Mouse (Mus musculus) adrenal gland, adult 18-20 months (tissue): ENCODE results near the gene Ythdc1. TPM values are rescaled to one million over a fixed set of nuclear protein-coding genes. Genes with fewer than 3 reads are reported as not detected.

Experiments
- DNase-seq, 2 experiments: peaks; one replicate each; pipeline ENCODE4 v3.0.0; 2021 to 2022; ENCODE audit warnings: low spot score in 2 of 2
- total RNA-seq, 2 experiments: library from RNA; stranded (reverse); gene quantifications; 1 replicate in 1 of 2; 2 replicates in 1 of 2; pipeline ENCODE4 v1.2.3; 2021

Gene Ythdc1
- total RNA-seq, 2 experiments from 2014 or later: 58.3 to 72.1 TPM

- no peak for DNase-seq
These were observed 67.9 kb downstream of the Ythdc1 start for GRCm38 (mm10) chr5:86871877-86872276.

Other genes with a start within 250 kb of the Ythdc1 start
- not detected for gene Tmprss11f, start 171.8 kb upstream of the Ythdc1 start, total RNA-seq
- not detected for gene Tmprss11b, start 127.9 kb upstream of the Ythdc1 start, total RNA-seq
- not detected for gene Tmprss11e, start 58.4 kb upstream of the Ythdc1 start, total RNA-seq
- under 1 TPM in 1 of 2 experiments, not detected in 1; 0.23 TPM for gene Ugt2b34, start 102.7 kb downstream of the Ythdc1 start, total RNA-seq
- gene Ugt2b1, start 122.3 kb downstream of the Ythdc1 start, total RNA-seq: not detected
- under 1 TPM in 1 of 2 experiments, not detected in 1; 0.10 TPM for gene Ugt2b35, start 196.6 kb downstream of the Ythdc1 start, total RNA-seq